Mouse (Mus musculus) kidney, postnatal 0 days (tissue): Measurements from ENCODE around the gene Hapln2. TPM values are rescaled to one million over a fixed set of nuclear protein-coding genes. Genes with fewer than 3 reads are reported as not detected.

Experiments used
- ATAC-seq: fragments of 200-750 bp; cut with Nextera tagmentation; replicated peaks from 2 replicates; pipeline ENCODE4 v1.8.0; 2017; ENCODE audit warnings: low read depth, moderate number of reproducible peaks, moderate TSS enrichment, moderate library complexity; ENCODE audit not compliant: low FRiP score
- DNase-seq: peaks from one replicate; pipeline ENCODE4 v3.0.0-alpha.2; 2016; ENCODE audit warnings: low spot score
- H3K27ac ChIP-seq: fragments of 300-500 bp; sonication (generic); 2 replicates; pipeline ENCODE4 v1.5.1; 2014; ENCODE audit warnings: mild to moderate bottlenecking
- H3K27me3 ChIP-seq: fragments of 300-500 bp; sonication (generic); 2 replicates; pipeline ENCODE4 v1.6.1; 2014; ENCODE audit warnings: low read length, mixed read lengths; ENCODE audit not compliant: insufficient read depth
- H3K36me3 ChIP-seq: fragments of 300-500 bp; sonication (generic); 2 replicates; pipeline ENCODE4 v1.6.1; 2014; ENCODE audit warnings: low read length, mixed read lengths; ENCODE audit not compliant: insufficient read depth
- H3K4me1 ChIP-seq: fragments of 300-500 bp; sonication (generic); replicated peaks from 2 replicates; pipeline ENCODE4 v1.6.1; 2014; ENCODE audit warnings: antibody characterized with exemption, low read length, mixed read lengths; ENCODE audit not compliant: insufficient read depth
- H3K4me2 ChIP-seq: fragments of 300-500 bp; sonication (generic); 2 replicates; pipeline ENCODE4 v1.6.1; 2014; ENCODE audit warnings: mild to moderate bottlenecking, low read length, moderate library complexity, mixed read lengths
- H3K4me3 ChIP-seq: fragments of 300-500 bp; sonication (generic); replicated peaks from 2 replicates; pipeline ENCODE4 v1.5.1; 2014; ENCODE audit warnings: low read depth, low read length
- H3K9ac ChIP-seq: fragments of 300-500 bp; sonication (generic); 2 replicates; pipeline ENCODE4 v1.6.1; 2014; ENCODE audit warnings: low read depth, low read length
- H3K9me3 ChIP-seq: fragments of 300-500 bp; sonication (generic); replicated peaks from 2 replicates; pipeline ENCODE4 v1.6.1; 2016; ENCODE audit warnings: low read length, inconsistent platforms, mixed read lengths
- CTCF ChIP-seq: IDR thresholded peaks from 2 replicates; pipeline ENCODE4 v1.5.1; 2016; ENCODE audit warnings: antibody characterized with exemption, low read depth, mild to moderate bottlenecking, moderate library complexity
- WGBS: fragments of 180-500 bp; shearing (Covaris S2); extraction: QIAGEN DNeasy Blood & Tissue Kit; methylation state at CpG from one replicate; pipeline ENCODE4 v1.1.7; 2014; 5-methylcytosine and 5-hydroxymethylcytosine counted together
- polyA plus RNA-seq: library from polyadenylated mRNA; unstranded; fragments of >200 nt; fragmentation: Nextera tagmentation; extraction: Ambion mirVana; gene quantifications from 2 replicates; pipeline ENCODE4 v1.2.1, GENCODE M21; 2015

Gene Hapln2
- polyA plus RNA-seq, 1 experiment from 2014 or later = 0.17 TPM

GRCm38 (mm10) chr3:87979493-87979892, 47.9 kb downstream of the Hapln2 start:
- no peak for TF ChIP-seq CTCF
- H3K4me2 ChIP-seq = no peak overlapping the region
- peaks cover 34% of the 10 kb centered on the region for H3K4me1 ChIP-seq
- no peaks in the 10 kb centered on the region for H3K27me3 ChIP-seq
- H3K9ac ChIP-seq = no peak overlapping the region
- H3K9me3 ChIP-seq = no peaks in the 10 kb centered on the region
- WGBS = 83% methylated on average over 5 of the region's 5 CpGs
- H3K4me3 ChIP-seq = no peak overlapping the region
- no peak overlapping the region for H3K27ac ChIP-seq
- DNase-seq (no peak), ATAC-seq (no peak)
- H3K36me3 ChIP-seq = peaks cover 7% of the 10 kb centered on the region; the same call in 1 of the 2 replicates

GRCm38 (mm10) chr3:87974381-87974987, 52.9 kb downstream of the Hapln2 start:
- ATAC-seq (no peak), DNase-seq (no peak)
- TF ChIP-seq CTCF = no peak
- Histone ChIP-seq H3K9me3 (no peaks in the 10 kb centered on the region), H3K4me1 (peaks cover 27% of the 10 kb centered on the region), H3K36me3 (peaks cover 7% of the 10 kb centered on the region; the same call in 1 of the 2 replicates), H3K27ac (no peak overlapping the region), H3K4me3 (0 out of 2 replicates have a peak overlapping the region, but pooled peaks have one; percentile 4), H3K9ac (peak overlapping the region; percentile 43; the same call in 1 of the 2 replicates), H3K4me2 (peak overlapping the region; percentile 84), H3K27me3 (no peaks in the 10 kb centered on the region)
- 34% methylated on average over 12 of the region's 12 CpGs for WGBS

DNA sequence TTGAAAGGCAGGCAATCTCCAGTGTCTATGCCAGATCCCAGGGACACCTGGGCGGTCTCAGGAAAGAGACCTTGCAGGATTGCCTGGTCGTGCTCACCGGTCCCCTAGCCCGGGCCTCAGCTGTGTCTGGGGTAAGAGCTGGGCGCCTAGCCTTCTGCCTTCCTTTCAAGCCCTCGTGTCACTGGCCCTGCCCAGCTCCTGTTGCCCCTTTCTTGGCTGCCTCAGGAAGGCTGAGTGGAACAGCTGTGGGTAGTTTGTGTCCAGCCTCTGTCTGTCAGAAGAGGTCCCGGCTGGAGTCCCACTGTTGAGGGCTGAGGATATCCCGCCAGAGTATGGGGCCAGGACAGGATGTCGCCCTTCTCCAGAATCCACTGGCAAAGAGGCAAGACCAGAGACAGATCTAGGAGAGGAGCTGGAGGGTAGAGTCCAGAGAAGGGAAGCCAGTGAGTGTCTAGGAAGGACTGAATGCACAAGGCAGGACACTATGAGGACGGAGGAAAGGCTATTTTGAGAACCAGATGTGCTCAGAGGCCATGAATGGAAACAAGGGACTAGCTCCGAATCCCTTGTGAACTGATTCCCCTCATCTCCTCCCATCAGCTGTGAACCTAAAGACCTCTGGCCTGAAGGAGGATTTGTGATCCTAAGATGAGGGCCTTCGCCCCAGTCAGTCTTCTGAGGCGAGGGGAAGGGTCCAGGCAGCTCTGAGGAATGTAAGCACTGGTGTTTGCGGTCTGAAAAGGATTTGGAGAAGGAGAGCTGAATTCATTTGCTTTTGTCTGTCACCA, 53.6 kb downstream of the Hapln2 start:
- Histone ChIP-seq H3K4me3 (peak overlapping the region; percentile 53), H3K4me2 (peak overlapping the region; percentile 84), H3K27me3 (no peaks in the 10 kb centered on the region), H3K9ac (peak overlapping the region; percentile 43; the same call in 1 of the 2 replicates), H3K4me1 (peaks cover 27% of the 10 kb centered on the region), H3K9me3 (no peaks in the 10 kb centered on the region), H3K27ac (no peak overlapping the region), H3K36me3 (peaks cover 7% of the 10 kb centered on the region; the same call in 1 of the 2 replicates)
- ATAC-seq = no peak
- no peak for DNase-seq
- TF ChIP-seq CTCF = no peak
- 51% methylated on average over 14 of the region's 14 CpGs for WGBS

DNA sequence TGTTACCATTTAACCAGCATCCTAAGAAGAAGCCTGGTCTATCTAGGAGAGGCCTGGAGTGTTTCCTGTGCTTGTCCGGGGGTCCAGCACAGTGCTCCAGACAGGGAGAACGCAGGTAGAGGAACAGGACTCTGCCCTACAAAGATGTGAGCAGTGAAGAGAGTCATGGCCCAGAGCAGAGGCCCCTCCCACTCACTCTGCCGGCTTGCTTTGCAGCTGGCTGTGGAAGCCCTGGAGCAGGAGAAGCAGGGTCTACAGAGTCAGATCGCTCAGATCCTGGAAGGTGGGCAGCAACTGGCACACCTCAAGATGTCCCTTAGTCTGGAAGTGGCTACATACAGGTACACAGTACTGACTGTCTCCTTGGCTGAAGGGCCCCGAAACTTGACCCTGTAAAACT, 54.6 kb downstream of the Hapln2 start:
- no peak overlapping the region; the same call in 1 of the 2 replicates for H3K9ac ChIP-seq
- 19% methylated on average over 5 of the region's 5 CpGs for WGBS

DNA sequence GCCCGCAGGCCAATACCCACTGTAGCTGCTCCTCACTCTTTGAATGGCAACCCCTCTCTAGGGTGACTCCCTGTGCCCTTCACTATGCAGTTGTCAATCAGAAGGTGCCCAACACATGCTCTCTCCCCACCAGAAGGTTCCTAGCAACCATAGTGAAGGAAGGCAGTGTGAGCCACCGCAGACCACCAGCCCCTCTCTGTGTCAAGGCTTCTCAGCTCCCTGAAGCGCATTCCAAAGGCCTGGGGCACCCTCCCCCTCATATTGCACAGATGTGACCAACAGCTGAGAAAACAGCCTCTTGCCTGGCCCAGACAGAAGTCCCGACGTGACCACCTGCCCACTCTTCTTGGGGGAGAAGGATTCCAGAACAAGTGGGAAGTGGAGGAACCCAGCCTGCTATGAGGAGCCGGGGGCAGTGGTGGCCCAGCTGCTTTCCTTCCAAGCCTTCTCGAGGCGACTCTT, 55.1 kb downstream of the Hapln2 start:
- Histone ChIP-seq H3K36me3 (peaks cover 7% of the 10 kb centered on the region; the same call in 1 of the 2 replicates), H3K9ac (peak overlapping the region; percentile 19; the same call in 1 of the 2 replicates), H3K27me3 (no peaks in the 10 kb centered on the region), H3K27ac (no peak overlapping the region), H3K4me2 (peak overlapping the region; percentile 84), H3K9me3 (no peaks in the 10 kb centered on the region), H3K4me1 (peaks cover 27% of the 10 kb centered on the region), H3K4me3 (peak overlapping the region; percentile 53)
- WGBS = 10% methylated on average over 8 of the region's 8 CpGs
- ATAC-seq = no peak; the same call in 1 of the 2 replicates
- DNase-seq = no peak
- TF ChIP-seq CTCF = no peak

More for the DNA sequence above, 54.6 kb downstream of the Hapln2 start:
- H3K4me2 ChIP-seq = peak overlapping the region; percentile 84
- DNase-seq (no peak), ATAC-seq (no peak; the same call in 1 of the 2 replicates)
- peak overlapping the region; percentile 53 for H3K4me3 ChIP-seq
- H3K36me3 ChIP-seq = peaks cover 7% of the 10 kb centered on the region; the same call in 1 of the 2 replicates
- no peak overlapping the region for H3K27ac ChIP-seq
- H3K4me1 ChIP-seq = peaks cover 27% of the 10 kb centered on the region
- no peaks in the 10 kb centered on the region for H3K27me3 ChIP-seq
- no peak for TF ChIP-seq CTCF
- no peaks in the 10 kb centered on the region for H3K9me3 ChIP-seq

Other genes with a start within 250 kb of the Hapln2 start
- 2.1 and 2.3 TPM in 2 replicates for gene Ntrk1, start 232.4 kb downstream of the Hapln2 start, polyA plus RNA-seq
- 1.9 and 2.3 TPM in 2 replicates for gene Insrr, start 230.6 kb downstream of the Hapln2 start, polyA plus RNA-seq
- gene Pear1, start 203.3 kb downstream of the Hapln2 start, polyA plus RNA-seq = 31.6 and 35.4 TPM in 2 replicates
- 0.11 TPM in 1 of 2 replicates, not detected in the other for gene Sh2d2a, start 180.8 kb downstream of the Hapln2 start, polyA plus RNA-seq
- 14.8 and 15.1 TPM in 2 replicates for gene Prcc, start 142.0 kb downstream of the Hapln2 start, polyA plus RNA-seq
- 193 and 200 TPM in 2 replicates for gene Hdgf, start 121.3 kb downstream of the Hapln2 start, polyA plus RNA-seq
- gene Mrpl24, start 108.1 kb downstream of the Hapln2 start, polyA plus RNA-seq = 87.2 and 88.1 TPM in 2 replicates
- gene Isg20l2, start 97.3 kb downstream of the Hapln2 start, polyA plus RNA-seq = 40.4 and 42.1 TPM in 2 replicates
- 12.1 and 12.3 TPM in 2 replicates for gene Rrnad1, start 96.9 kb downstream of the Hapln2 start, polyA plus RNA-seq
- 20.1 and 20.9 TPM in 2 replicates for gene Crabp2, start 78.9 kb downstream of the Hapln2 start, polyA plus RNA-seq
- 24.6 and 28.9 TPM in 2 replicates for gene Nes, start 56.5 kb downstream of the Hapln2 start, polyA plus RNA-seq
- 0.14 TPM in 1 of 2 replicates, not detected in the other for gene Bcan, start 27.4 kb downstream of the Hapln2 start, polyA plus RNA-seq
- gene Gpatch4, start 15.5 kb upstream of the Hapln2 start, polyA plus RNA-seq = 24.8 and 26.3 TPM in 2 replicates
- 161 and 173 TPM in 2 replicates for gene Naxe, start 30.9 kb upstream of the Hapln2 start, polyA plus RNA-seq
- not detected in 2 replicates for gene Ttc24, start 50.7 kb upstream of the Hapln2 start, polyA plus RNA-seq
- gene Iqgap3, start 54.4 kb upstream of the Hapln2 start, polyA plus RNA-seq = 6.8 and 8.2 TPM in 2 replicates
- 14.4 and 16.2 TPM in 2 replicates for gene Mef2d, start 114.8 kb upstream of the Hapln2 start, polyA plus RNA-seq
- 23.2 and 24.2 TPM in 2 replicates for gene Rhbg, start 227.1 kb upstream of the Hapln2 start, polyA plus RNA-seq